Mouse (Mus musculus): Measurements from ENCODE around the gene Flt3l. TPM values are rescaled to one million over a fixed set of nuclear protein-coding genes. Genes with fewer than 3 reads are reported as not detected.

Flt3l gene
- polyA plus RNA-seq, 1 experiment: 1.6 TPM

DNA sequence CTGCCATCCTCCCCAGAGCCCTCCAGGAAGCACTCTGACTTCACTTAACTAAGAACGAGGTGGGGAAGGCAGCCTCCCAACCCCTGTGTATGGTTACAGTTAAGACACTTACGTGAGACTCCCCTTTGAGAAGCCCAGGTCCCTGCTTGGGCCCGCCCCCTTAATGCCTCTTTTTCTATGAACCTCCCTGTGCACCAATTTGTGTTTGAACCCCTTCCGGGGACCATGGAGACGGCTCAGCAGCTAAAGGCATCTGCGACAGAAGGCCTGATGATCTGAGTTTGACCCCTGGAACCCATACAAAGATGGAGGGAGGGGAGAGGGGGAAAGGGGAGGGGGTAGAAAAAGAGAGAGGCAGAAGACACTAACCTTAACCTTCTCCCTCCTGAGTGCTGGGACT lies 29.8 kb downstream of the Flt3l start:
- Histone ChIP-seq H3K4me3 (ENCODE audit: insufficient read depth, poor library complexity, severe bottlenecking) (no peak overlapping the region), H3K36me3 (ENCODE audit: control insufficient read depth, insufficient read depth) (no peaks in the 10 kb centered on the region), H3K79me2 (ENCODE audit: control insufficient read depth, insufficient read depth) (no peaks in the 10 kb centered on the region), H3K79me3 (ENCODE audit: low read depth) (no peaks in the 10 kb centered on the region), H3ac (ENCODE audit: control insufficient read depth, insufficient read length, low read depth) (no peak overlapping the region), H3K27me3 (ENCODE audit: control insufficient read depth, insufficient read depth, insufficient read length) (no peaks in the 10 kb centered on the region)
- TF ChIP-seq MYOD1 (IDR thresholded peaks at IDR 0.05; ENCODE audit: control insufficient read depth, insufficient read length, low read depth): no peak
- no peak for TF ChIP-seq CEBPB (IDR thresholded peaks at IDR 0.05; ENCODE audit: low read depth)
- no peak for TF ChIP-seq FOSL1 (IDR thresholded peaks at IDR 0.05; ENCODE audit: insufficient read depth, low read length, poor library complexity, severe bottlenecking)
- TF ChIP-seq MYOG (IDR thresholded peaks at IDR 0.05; ENCODE audit: control insufficient read depth, extremely low read depth, insufficient read length): no peak
- TF ChIP-seq USF1 (IDR thresholded peaks at IDR 0.05; ENCODE audit: low read depth): no peak
- TF ChIP-seq MAX (IDR thresholded peaks at IDR 0.05): no peak
- no peak for TF ChIP-seq CTCF (IDR thresholded peaks at IDR 0.05; ENCODE audit: control insufficient read depth, insufficient read depth, insufficient read length)

DNA sequence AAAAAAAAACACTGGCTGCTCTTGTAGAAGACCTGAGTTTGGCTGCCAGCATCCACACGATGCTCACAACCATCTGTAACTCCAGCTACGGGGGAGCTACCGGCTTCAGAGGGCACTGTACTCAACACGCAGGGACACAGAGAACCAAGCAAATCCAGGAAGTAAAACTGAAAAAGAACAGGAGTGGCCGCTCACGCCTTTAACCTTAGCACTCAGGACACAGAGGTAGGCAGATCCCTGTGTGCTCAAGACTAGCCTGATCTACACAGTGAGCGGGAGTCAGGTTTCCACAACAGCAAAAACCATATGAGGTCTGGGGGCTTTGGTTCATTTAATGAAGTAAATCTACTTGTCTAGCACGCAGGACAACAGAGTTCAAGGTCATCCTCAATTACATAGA lies 30.7 kb downstream of the Flt3l start:
- no peaks in the 10 kb centered on the region for H3K27me3 ChIP-seq (ENCODE audit: control insufficient read depth, insufficient read depth, insufficient read length)
- H3ac ChIP-seq (ENCODE audit: control insufficient read depth, insufficient read length, low read depth): no peak overlapping the region
- no peaks in the 10 kb centered on the region for H3K36me3 ChIP-seq (ENCODE audit: control insufficient read depth, insufficient read depth)
- TF ChIP-seq MAX (IDR thresholded peaks at IDR 0.05) (no peak), USF1 (IDR thresholded peaks at IDR 0.05; ENCODE audit: low read depth) (no peak), CTCF (IDR thresholded peaks at IDR 0.05; ENCODE audit: control insufficient read depth, insufficient read depth, insufficient read length) (no peak), MYOG (IDR thresholded peaks at IDR 0.05; ENCODE audit: control insufficient read depth, extremely low read depth, insufficient read length) (no peak), FOSL1 (IDR thresholded peaks at IDR 0.05; ENCODE audit: insufficient read depth, low read length, poor library complexity, severe bottlenecking) (no peak), CEBPB (IDR thresholded peaks at IDR 0.05; ENCODE audit: low read depth) (no peak), MYOD1 (IDR thresholded peaks at IDR 0.05; ENCODE audit: control insufficient read depth, insufficient read length, low read depth) (no peak)
- no peaks in the 10 kb centered on the region for H3K79me2 ChIP-seq (ENCODE audit: control insufficient read depth, insufficient read depth)
- no peak overlapping the region for H3K4me3 ChIP-seq (ENCODE audit: insufficient read depth, poor library complexity, severe bottlenecking)
- H3K79me3 ChIP-seq (ENCODE audit: low read depth): no peaks in the 10 kb centered on the region

DNA sequence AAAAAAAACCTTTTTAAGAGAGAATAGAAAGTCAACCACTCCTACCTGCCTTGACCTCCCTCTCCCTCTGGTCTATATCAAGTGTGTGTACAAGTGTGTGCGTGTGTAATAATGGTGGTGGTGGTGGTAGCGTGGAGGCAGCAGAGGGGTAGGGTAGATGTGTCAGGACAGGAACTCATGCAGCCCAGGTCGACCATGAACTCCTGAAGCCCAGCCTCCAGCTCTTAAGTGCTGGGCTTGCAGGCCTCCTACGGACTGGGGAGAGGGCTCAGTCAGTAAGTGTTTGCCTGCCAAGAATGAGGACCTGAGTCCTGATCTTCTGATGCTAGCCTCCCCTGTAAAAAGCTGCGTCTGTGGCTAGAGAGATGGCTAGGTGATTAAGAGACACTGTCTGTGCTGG lies 31.3 kb downstream of the Flt3l start:
- no peaks in the 10 kb centered on the region for H3K27me3 ChIP-seq (ENCODE audit: control insufficient read depth, insufficient read depth, insufficient read length)
- no peaks in the 10 kb centered on the region for H3K79me2 ChIP-seq (ENCODE audit: control insufficient read depth, insufficient read depth)
- no peaks in the 10 kb centered on the region for H3K36me3 ChIP-seq (ENCODE audit: control insufficient read depth, insufficient read depth)
- H3ac ChIP-seq (ENCODE audit: control insufficient read depth, insufficient read length, low read depth): no peak overlapping the region
- TF ChIP-seq MYOD1 (IDR thresholded peaks at IDR 0.05; ENCODE audit: control insufficient read depth, insufficient read length, low read depth): no peak
- TF ChIP-seq FOSL1 (IDR thresholded peaks at IDR 0.05; ENCODE audit: insufficient read depth, low read length, poor library complexity, severe bottlenecking): no peak
- TF ChIP-seq MAX (IDR thresholded peaks at IDR 0.05): no peak
- TF ChIP-seq USF1 (IDR thresholded peaks at IDR 0.05; ENCODE audit: low read depth): no peak
- TF ChIP-seq CTCF (IDR thresholded peaks at IDR 0.05; ENCODE audit: control insufficient read depth, insufficient read depth, insufficient read length): no peak
- no peak for TF ChIP-seq CEBPB (IDR thresholded peaks at IDR 0.05; ENCODE audit: low read depth)
- no peak for TF ChIP-seq MYOG (IDR thresholded peaks at IDR 0.05; ENCODE audit: control insufficient read depth, extremely low read depth, insufficient read length)
- H3K4me3 ChIP-seq (ENCODE audit: insufficient read depth, poor library complexity, severe bottlenecking): no peak overlapping the region
- no peaks in the 10 kb centered on the region for H3K79me3 ChIP-seq (ENCODE audit: low read depth)

DNA sequence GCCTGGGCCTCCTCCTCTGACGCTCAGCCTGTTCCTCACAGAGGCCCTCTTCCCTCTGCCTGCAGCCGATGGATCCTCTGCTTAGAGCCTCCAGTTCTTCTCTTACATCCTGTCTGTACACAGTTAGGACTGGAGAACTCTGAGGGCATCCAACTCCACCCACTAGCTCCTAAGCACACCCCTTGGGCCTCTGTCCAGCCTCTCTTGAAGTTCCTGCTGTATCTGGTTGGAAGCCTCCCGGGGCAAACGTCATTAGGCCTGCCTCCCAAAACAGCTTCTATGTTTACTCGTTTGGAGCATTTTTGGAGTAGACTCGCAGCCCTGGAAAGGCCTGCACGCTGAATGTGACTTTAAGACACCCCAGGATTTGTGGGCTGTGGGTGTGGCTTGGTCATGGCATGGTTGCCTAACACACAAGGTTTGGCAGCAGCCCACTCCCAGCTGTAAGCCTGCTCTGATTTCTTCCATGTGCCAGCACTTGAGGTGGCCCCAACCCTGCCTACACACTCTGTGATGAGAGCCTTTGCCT lies 32.5 kb downstream of the Flt3l start, which contains the start of gene Fcgrt:
Gene Fcgrt (minus strand): TSS at position 200 of the 529 bp plus-strand sequence.
- Histone ChIP-seq H3K36me3 (ENCODE audit: control insufficient read depth, insufficient read depth) (no peaks in the 10 kb centered on the region), H3K79me2 (ENCODE audit: control insufficient read depth, insufficient read depth) (no peaks in the 10 kb centered on the region), H3K27me3 (ENCODE audit: control insufficient read depth, insufficient read depth, insufficient read length) (no peaks in the 10 kb centered on the region), H3K79me3 (ENCODE audit: low read depth) (no peaks in the 10 kb centered on the region), H3ac (ENCODE audit: control insufficient read depth, insufficient read length, low read depth) (no peak within 1 kb of the TSS), H3K4me3 (ENCODE audit: insufficient read depth, poor library complexity, severe bottlenecking) (no peak within 1 kb of the TSS)
- TF ChIP-seq CEBPB (IDR thresholded peaks at IDR 0.05; ENCODE audit: low read depth) (no peak), FOSL1 (IDR thresholded peaks at IDR 0.05; ENCODE audit: insufficient read depth, low read length, poor library complexity, severe bottlenecking) (no peak), MYOG (IDR thresholded peaks at IDR 0.05; ENCODE audit: control insufficient read depth, extremely low read depth, insufficient read length) (no peak), USF1 (IDR thresholded peaks at IDR 0.05; ENCODE audit: low read depth) (no peak), CTCF (IDR thresholded peaks at IDR 0.05; ENCODE audit: control insufficient read depth, insufficient read depth, insufficient read length) (no peak), MYOD1 (IDR thresholded peaks at IDR 0.05; ENCODE audit: control insufficient read depth, insufficient read length, low read depth) (no peak), MAX (IDR thresholded peaks at IDR 0.05) (no peak)

DNA sequence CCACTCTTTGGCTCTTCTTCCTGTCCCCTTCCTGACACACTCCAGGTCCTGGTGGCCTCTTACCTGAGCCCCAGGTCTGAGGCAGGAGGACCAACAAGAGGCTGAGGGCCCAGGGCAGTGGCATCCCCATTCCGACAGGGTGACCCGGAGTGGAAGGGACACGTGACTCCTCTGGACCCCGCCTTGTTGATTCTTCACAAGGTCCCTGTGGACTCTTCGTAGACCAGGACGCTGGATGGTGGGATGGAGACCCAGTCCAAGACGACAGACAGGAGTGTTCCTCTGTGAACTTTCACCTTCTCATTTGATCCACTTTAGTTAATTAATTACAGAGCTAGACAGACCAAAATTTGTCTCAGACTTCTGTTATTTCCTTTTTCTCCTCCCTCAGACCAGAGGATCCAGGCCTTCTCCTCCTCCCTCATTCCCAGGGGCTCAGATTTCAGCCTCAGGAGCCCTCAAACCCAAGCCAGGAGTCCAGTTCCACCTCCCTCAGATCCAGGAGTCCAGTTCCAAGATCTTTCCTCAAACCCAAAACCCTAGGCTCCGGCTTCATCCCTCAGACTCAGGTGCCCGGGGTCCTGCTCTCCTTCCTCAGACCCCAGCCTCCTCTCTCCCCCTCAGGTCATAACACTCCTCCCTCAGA lies 33.2 kb downstream of the Flt3l start:
- Histone ChIP-seq H3ac (ENCODE audit: control insufficient read depth, insufficient read length, low read depth) (no peak overlapping the region), H3K36me3 (ENCODE audit: control insufficient read depth, insufficient read depth) (no peaks in the 10 kb centered on the region), H3K79me2 (ENCODE audit: control insufficient read depth, insufficient read depth) (no peaks in the 10 kb centered on the region), H3K4me3 (ENCODE audit: insufficient read depth, poor library complexity, severe bottlenecking) (no peak overlapping the region), H3K27me3 (ENCODE audit: control insufficient read depth, insufficient read depth, insufficient read length) (no peaks in the 10 kb centered on the region), H3K79me3 (ENCODE audit: low read depth) (no peaks in the 10 kb centered on the region)
- TF ChIP-seq USF1 (IDR thresholded peaks at IDR 0.05; ENCODE audit: low read depth): peak; percentile 84
- no peak for TF ChIP-seq CEBPB (IDR thresholded peaks at IDR 0.05; ENCODE audit: low read depth)

DNA sequence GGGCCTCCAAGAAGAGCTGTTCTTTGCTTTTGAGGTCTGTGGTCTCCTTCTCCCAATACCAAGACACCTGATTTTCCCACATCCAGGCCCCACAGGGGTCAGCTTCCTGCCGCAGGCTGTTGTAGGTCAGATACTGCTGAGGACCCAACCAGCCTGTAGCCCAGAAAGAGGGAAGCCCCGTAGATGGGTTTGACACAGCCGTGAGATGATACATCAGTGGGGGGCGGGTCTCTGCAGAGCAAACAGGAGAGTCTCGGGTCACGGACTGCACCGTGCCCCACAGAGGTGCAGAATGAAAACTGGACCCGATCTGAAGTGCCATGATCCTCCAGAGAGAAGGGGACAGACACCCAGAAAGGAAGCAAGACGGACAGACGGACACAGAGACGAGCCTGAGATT lies 33.8 kb downstream of the Flt3l start:
- no peaks in the 10 kb centered on the region for H3K27me3 ChIP-seq (ENCODE audit: control insufficient read depth, insufficient read depth, insufficient read length)
- no peak overlapping the region for H3K4me3 ChIP-seq (ENCODE audit: insufficient read depth, poor library complexity, severe bottlenecking)
- H3ac ChIP-seq (ENCODE audit: control insufficient read depth, insufficient read length, low read depth): no peak overlapping the region
- no peaks in the 10 kb centered on the region for H3K79me3 ChIP-seq (ENCODE audit: low read depth)
- H3K79me2 ChIP-seq (ENCODE audit: control insufficient read depth, insufficient read depth): no peaks in the 10 kb centered on the region
- TF ChIP-seq MYOG (IDR thresholded peaks at IDR 0.05; ENCODE audit: control insufficient read depth, extremely low read depth, insufficient read length) (no peak), FOSL1 (IDR thresholded peaks at IDR 0.05; ENCODE audit: insufficient read depth, low read length, poor library complexity, severe bottlenecking) (no peak), CEBPB (IDR thresholded peaks at IDR 0.05; ENCODE audit: low read depth) (no peak), MAX (IDR thresholded peaks at IDR 0.05) (no peak), CTCF (IDR thresholded peaks at IDR 0.05; ENCODE audit: control insufficient read depth, insufficient read depth, insufficient read length) (no peak), MYOD1 (IDR thresholded peaks at IDR 0.05; ENCODE audit: control insufficient read depth, insufficient read length, low read depth) (no peak), USF1 (IDR thresholded peaks at IDR 0.05; ENCODE audit: low read depth) (no peak)
- H3K36me3 ChIP-seq (ENCODE audit: control insufficient read depth, insufficient read depth): no peaks in the 10 kb centered on the region
